Mouse (Mus musculus) MEL (cell line): Measurements from ENCODE around the gene Cav2.

Experiments
- CHD1 ChIP-seq: IDR thresholded peaks from 2 replicates; pipeline ENCODE4 v1.6.1; 2012; ENCODE audit warnings: low read depth, mild to moderate bottlenecking, inconsistent platforms, low read length, improper control_type of control experiment
- MYC ChIP-seq: IDR thresholded peaks from 2 replicates; pipeline ENCODE4 v1.6.1; 2011; ENCODE audit warnings: low read depth, mild to moderate bottlenecking, low read length, improper control_type of control experiment, moderate library complexity
- POLR2A ChIP-seq, 2 experiments: IDR thresholded peaks; 2 replicates each; pipeline ENCODE4 v1.6.1; 2011 to 2012; ENCODE audit warnings: low read length in 2 of 2, mild to moderate bottlenecking in 2 of 2, control low read depth in 1 of 2, improper control_type of control experiment in 1 of 2, low read depth in 1 of 2, moderate library complexity in 1 of 2; ENCODE audit not compliant: control insufficient read depth in 1 of 2, insufficient read depth in 1 of 2, poor library complexity in 1 of 2
- POLR2AphosphoS2 ChIP-seq: IDR thresholded peaks from 2 replicates; pipeline ENCODE4 v1.6.1; 2011; ENCODE audit warnings: low read length, improper control_type of control experiment
- TAL1 ChIP-seq: IDR thresholded peaks from 2 replicates; pipeline ENCODE4 v1.6.1; 2012; ENCODE audit warnings: mild to moderate bottlenecking, inconsistent platforms, low read length, moderate library complexity, mixed read lengths
- ZKSCAN1 ChIP-seq: IDR thresholded peaks from 2 replicates; pipeline ENCODE4 v1.6.1; 2012; ENCODE audit warnings: low read depth, mild to moderate bottlenecking, inconsistent platforms, low read length, improper control_type of control experiment, moderate library complexity

GRCm38 (mm10) chr6:17282159-17282558, 1.2 kb downstream of the Cav2 start:
- TF ChIP-seq MYC (no peak), ZKSCAN1 (no peak), TAL1 (no peak), POLR2A (IDR thresholded peaks at IDR 0.05; ENCODE audit: control insufficient read depth in 1 of 2, insufficient read depth in 1 of 2, low read depth in 1 of 2, low read length in 2 of 2, poor library complexity in 1 of 2) (no peak), POLR2AphosphoS2 (no peak), CHD1 (no peak)
